Mouse (Mus musculus): ENCODE measurements at regions not wholly inside any gene's neighbourhood (a gene's known extent, or its start where the extent isn't known, plus 50 kb on each side); places are given as distances from the start of the nearest gene placed in this dataset.

DNA sequence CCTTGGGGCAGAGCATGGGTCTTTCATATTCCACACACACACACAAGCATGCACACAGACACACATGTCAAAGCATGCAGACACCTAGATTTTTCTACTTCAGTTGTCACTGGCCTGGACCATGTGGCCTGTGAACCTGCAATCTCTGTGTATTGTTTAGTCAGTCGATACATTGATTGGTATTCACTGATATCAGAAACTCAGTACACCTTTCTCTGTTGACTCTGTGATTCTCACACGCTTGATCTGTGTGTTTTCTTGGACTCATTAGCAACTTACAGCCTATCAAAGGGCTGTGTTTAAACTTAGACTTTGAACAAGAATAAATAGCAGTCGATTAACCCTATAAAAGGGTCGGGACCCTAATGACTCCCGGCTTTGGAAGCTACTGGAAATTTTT lies 362.7 kb upstream of the Sall1 start:
- H3K4me3 ChIP-seq (replicated peaks; ENCODE audit: low read depth, low read length) = no peak overlapping the region
- DNase-seq (no peak), ATAC-seq (ENCODE audit: low FRiP score, low TSS enrichment) (no peak)
- no peak overlapping the region for H3K27ac ChIP-seq (replicated peaks; ENCODE audit: low read depth, low read length)
- no peaks in the 10 kb centered on the region for H3K4me1 ChIP-seq (ENCODE audit: control insufficient read depth, insufficient read depth, low read length)
- H3K4me2 ChIP-seq (ENCODE audit: low read length) = no peak overlapping the region
- 89% methylated on average over 5 of the region's 5 CpGs for WGBS
- H3K9ac ChIP-seq (replicated peaks; ENCODE audit: low read length) = no peak overlapping the region
- H3K36me3 ChIP-seq (ENCODE audit: control insufficient read depth, insufficient read depth, low read length) = no peaks in the 10 kb centered on the region
- no peaks in the 10 kb centered on the region for H3K9me3 ChIP-seq (ENCODE audit: control insufficient read depth, low read length)
- no peaks in the 10 kb centered on the region for H3K27me3 ChIP-seq (ENCODE audit: control insufficient read depth, insufficient read depth, low read length)

DNA sequence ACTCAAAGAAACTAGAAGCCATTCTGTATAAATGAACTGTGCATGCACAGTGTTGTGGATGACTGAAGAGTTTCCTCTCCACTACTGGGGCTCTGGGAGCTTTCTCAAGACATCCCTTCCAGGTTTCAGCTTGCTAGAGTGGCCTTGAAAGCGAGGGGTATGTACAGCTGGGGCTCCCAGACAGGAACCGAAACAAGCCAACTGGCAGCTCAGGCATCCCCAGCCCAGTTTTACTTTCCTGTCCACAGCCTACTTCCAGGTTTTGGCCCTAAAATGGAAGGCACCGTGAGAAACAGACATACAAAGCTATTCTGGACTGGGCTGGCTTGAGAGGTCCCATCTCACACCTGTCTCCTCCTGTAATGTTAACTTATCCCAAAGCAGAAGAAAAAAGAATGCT lies 360.3 kb upstream of the Sall1 start:
- Histone ChIP-seq H3K27ac (replicated peaks; ENCODE audit: low read depth, low read length) (no peak overlapping the region), H3K9me3 (ENCODE audit: control insufficient read depth, low read length) (no peaks in the 10 kb centered on the region), H3K4me2 (ENCODE audit: low read length) (no peak overlapping the region), H3K9ac (replicated peaks; ENCODE audit: low read length) (no peak overlapping the region), H3K27me3 (ENCODE audit: control insufficient read depth, insufficient read depth, low read length) (no peaks in the 10 kb centered on the region), H3K36me3 (ENCODE audit: control insufficient read depth, insufficient read depth, low read length) (no peaks in the 10 kb centered on the region), H3K4me3 (replicated peaks; ENCODE audit: low read depth, low read length) (no peak overlapping the region), H3K4me1 (ENCODE audit: control insufficient read depth, insufficient read depth, low read length) (no peaks in the 10 kb centered on the region)
- ATAC-seq (ENCODE audit: low FRiP score, low TSS enrichment) = no peak
- no peak for DNase-seq
- WGBS = 84% methylated on average over 3 of the region's 3 CpGs

DNA sequence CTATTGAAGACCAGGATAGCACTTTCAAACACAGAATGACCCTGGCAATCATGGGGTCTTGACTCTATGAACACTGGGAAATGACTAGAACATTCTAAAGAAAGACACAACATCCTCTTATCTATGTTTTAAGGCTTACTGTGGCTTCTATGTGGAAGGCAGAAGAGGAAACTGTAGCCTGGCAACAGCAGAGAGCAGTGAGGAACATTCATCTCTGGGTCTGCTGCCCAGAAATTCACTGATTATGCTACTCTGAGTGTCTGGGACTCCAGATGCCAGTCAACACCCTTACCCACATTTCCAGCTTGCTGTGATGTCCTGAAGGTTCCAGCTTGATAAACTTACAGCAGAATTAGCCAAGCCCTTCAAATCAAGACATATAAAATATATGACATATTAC lies 352.7 kb upstream of the Sall1 start:
- no peak for DNase-seq
- Histone ChIP-seq H3K9me3 (ENCODE audit: control insufficient read depth, low read length) (no peaks in the 10 kb centered on the region), H3K4me1 (ENCODE audit: control insufficient read depth, insufficient read depth, low read length) (no peaks in the 10 kb centered on the region), H3K27me3 (ENCODE audit: control insufficient read depth, insufficient read depth, low read length) (no peaks in the 10 kb centered on the region), H3K36me3 (ENCODE audit: control insufficient read depth, insufficient read depth, low read length) (no peaks in the 10 kb centered on the region), H3K4me2 (ENCODE audit: low read length) (no peak overlapping the region), H3K27ac (replicated peaks; ENCODE audit: low read depth, low read length) (no peak overlapping the region), H3K9ac (replicated peaks; ENCODE audit: low read length) (no peak overlapping the region), H3K4me3 (replicated peaks; ENCODE audit: low read depth, low read length) (no peak overlapping the region)
- no peak for ATAC-seq (ENCODE audit: low FRiP score, low TSS enrichment)

DNA sequence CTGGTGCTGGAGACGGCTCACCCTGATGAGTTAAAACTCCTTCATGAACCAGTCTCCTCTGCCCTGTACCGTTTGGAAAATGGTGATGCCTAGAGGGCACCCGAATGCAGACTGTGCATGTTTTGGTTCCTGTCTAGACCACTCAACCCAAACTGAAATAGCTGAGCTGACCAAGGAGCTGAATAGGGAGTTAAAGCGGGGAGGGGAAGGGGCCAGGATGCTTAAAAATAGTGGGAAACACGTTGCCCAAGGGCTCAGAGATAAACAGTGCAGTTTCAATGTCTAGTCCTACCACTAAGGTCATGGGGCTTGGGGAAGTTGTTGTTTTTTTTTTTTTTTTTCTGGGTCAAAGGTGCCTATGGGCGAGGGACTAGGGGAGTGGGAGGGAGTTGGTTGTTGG lies 348.8 kb upstream of the Sall1 start:
- no peak overlapping the region for H3K4me3 ChIP-seq (replicated peaks; ENCODE audit: low read depth, low read length)
- WGBS = 86% methylated on average over 6 of the region's 6 CpGs
- ATAC-seq (ENCODE audit: low FRiP score, low TSS enrichment) = no peak

DNA sequence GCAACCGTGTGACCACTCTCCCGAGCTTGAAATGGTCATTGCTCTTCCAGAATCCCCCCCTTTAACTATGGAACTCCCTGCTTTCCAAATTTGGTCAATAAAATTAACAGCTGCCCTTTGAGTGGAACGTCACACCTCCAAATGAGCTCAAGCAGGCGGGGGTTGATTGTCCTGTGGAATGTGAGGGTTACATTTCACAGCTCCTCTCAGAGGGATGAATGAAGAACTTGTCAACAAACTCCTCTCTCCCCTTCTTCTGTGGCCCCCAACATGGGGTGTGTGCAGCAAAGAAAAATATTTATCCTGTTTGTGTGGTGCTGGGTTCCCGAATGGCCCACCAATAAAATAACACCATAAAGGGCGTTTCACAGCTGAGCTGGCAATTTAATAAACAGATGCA lies 344.8 kb upstream of the Sall1 start:
- Histone ChIP-seq H3K9ac (replicated peaks; ENCODE audit: low read length) (no peak overlapping the region), H3K36me3 (ENCODE audit: control insufficient read depth, insufficient read depth, low read length) (no peaks in the 10 kb centered on the region), H3K4me1 (ENCODE audit: control insufficient read depth, insufficient read depth, low read length) (peaks cover 6% of the 10 kb centered on the region; the same call in 1 of the 2 replicates), H3K4me2 (ENCODE audit: low read length) (no peak overlapping the region), H3K9me3 (ENCODE audit: control insufficient read depth, low read length) (no peaks in the 10 kb centered on the region), H3K4me3 (replicated peaks; ENCODE audit: low read depth, low read length) (no peak overlapping the region), H3K27ac (replicated peaks; ENCODE audit: low read depth, low read length) (no peak overlapping the region), H3K27me3 (ENCODE audit: control insufficient read depth, insufficient read depth, low read length) (no peaks in the 10 kb centered on the region)
- DNase-seq (no peak), ATAC-seq (ENCODE audit: low FRiP score, low TSS enrichment) (no peak)
- WGBS = 36% methylated on average over 6 of the region's 6 CpGs

More for the DNA sequence above, 348.8 kb upstream of the Sall1 start:
- H3K9ac ChIP-seq (replicated peaks; ENCODE audit: low read length) = no peak overlapping the region
- no peaks in the 10 kb centered on the region for H3K27me3 ChIP-seq (ENCODE audit: control insufficient read depth, insufficient read depth, low read length)
- H3K4me1 ChIP-seq (ENCODE audit: control insufficient read depth, insufficient read depth, low read length) = no peaks in the 10 kb centered on the region
- no peaks in the 10 kb centered on the region for H3K9me3 ChIP-seq (ENCODE audit: control insufficient read depth, low read length)
- no peaks in the 10 kb centered on the region for H3K36me3 ChIP-seq (ENCODE audit: control insufficient read depth, insufficient read depth, low read length)
- H3K4me2 ChIP-seq (ENCODE audit: low read length) = no peak overlapping the region
- no peak for DNase-seq
- H3K27ac ChIP-seq (replicated peaks; ENCODE audit: low read depth, low read length) = no peak overlapping the region

DNA sequence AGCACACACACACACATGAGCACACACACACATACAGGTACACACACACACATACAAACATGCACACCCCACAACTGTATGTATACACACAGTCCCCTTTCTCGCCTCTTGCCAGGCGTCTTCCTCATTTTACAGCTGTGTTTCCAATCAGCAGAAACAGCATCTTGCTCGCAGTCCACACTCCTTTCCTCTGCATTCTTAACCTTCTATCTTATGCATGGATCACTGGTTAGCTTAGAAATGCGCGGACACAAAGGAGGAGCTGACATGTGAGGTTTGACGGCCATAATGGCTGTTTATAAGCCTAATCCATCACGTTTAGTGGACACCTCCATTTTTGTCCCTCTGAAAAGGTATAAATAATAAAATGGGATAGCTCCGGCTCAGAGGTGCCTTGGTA lies 343.3 kb upstream of the Sall1 start:
- Histone ChIP-seq H3K27ac (replicated peaks; ENCODE audit: low read depth, low read length) (no peak overlapping the region; the same call in 1 of the 2 replicates), H3K4me3 (replicated peaks; ENCODE audit: low read depth, low read length) (no peak overlapping the region), H3K4me1 (ENCODE audit: control insufficient read depth, insufficient read depth, low read length) (peaks cover 6% of the 10 kb centered on the region; the same call in 1 of the 2 replicates), H3K9ac (replicated peaks; ENCODE audit: low read length) (no peak overlapping the region), H3K27me3 (ENCODE audit: control insufficient read depth, insufficient read depth, low read length) (no peaks in the 10 kb centered on the region), H3K9me3 (ENCODE audit: control insufficient read depth, low read length) (no peaks in the 10 kb centered on the region), H3K4me2 (ENCODE audit: low read length) (no peak overlapping the region), H3K36me3 (ENCODE audit: control insufficient read depth, insufficient read depth, low read length) (no peaks in the 10 kb centered on the region)
- peak; percentile 43 for DNase-seq
- 10% methylated on average over 8 of the region's 8 CpGs for WGBS
- no peak for ATAC-seq (ENCODE audit: low FRiP score, low TSS enrichment)

DNA sequence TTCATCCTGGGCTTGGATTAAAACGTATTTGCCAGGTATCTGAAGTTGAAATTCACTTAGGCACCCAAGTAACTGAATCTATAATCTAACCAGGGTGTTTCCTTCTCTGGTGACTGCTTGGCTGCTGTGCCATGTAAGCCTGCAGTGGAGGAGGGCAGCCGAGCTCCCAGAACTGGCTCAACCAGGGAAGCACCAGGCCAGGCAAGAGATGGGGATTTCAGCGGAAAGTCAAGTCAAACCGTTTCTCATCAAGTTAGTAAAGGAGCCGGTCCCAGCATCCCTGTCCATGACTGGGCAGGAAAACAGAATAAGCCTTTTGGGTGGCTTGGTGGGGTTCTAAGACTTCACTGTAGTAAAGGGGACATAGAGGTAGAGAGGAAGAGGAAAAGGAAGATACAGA lies 341.1 kb upstream of the Sall1 start:
- Histone ChIP-seq H3K9me3 (ENCODE audit: control insufficient read depth, low read length) (no peaks in the 10 kb centered on the region), H3K4me3 (replicated peaks; ENCODE audit: low read depth, low read length) (no peak overlapping the region), H3K27ac (replicated peaks; ENCODE audit: low read depth, low read length) (no peak overlapping the region), H3K4me1 (ENCODE audit: control insufficient read depth, insufficient read depth, low read length) (peaks cover 6% of the 10 kb centered on the region; the same call in 1 of the 2 replicates), H3K36me3 (ENCODE audit: control insufficient read depth, insufficient read depth, low read length) (no peaks in the 10 kb centered on the region), H3K4me2 (ENCODE audit: low read length) (no peak overlapping the region), H3K27me3 (ENCODE audit: control insufficient read depth, insufficient read depth, low read length) (no peaks in the 10 kb centered on the region), H3K9ac (replicated peaks; ENCODE audit: low read length) (no peak overlapping the region)
- ATAC-seq (ENCODE audit: low FRiP score, low TSS enrichment) = no peak
- WGBS = 78% methylated on average over 5 of the region's 5 CpGs
- DNase-seq = no peak

DNA sequence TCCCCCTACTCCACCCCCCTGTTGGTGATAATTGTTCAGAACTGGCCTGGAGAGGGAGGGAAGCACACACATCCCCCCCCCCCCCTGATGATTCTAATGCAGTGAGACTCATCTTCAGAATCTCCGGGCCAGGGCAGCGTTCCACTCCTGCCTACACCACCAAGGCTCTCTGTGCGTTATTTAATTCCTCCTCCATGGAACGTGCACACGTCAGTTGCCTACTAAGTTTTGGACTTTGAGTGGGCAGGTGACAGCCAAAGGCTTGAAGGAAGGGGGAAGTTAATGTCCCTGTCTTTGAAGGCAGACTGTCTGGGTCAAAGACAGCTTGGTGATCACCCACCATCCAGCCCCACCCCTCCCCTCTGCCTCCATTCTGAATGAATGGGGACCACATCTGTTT lies 339.8 kb upstream of the Sall1 start:
- Histone ChIP-seq H3K27ac (replicated peaks; ENCODE audit: low read depth, low read length) (no peak overlapping the region), H3K9me3 (ENCODE audit: control insufficient read depth, low read length) (no peaks in the 10 kb centered on the region), H3K36me3 (ENCODE audit: control insufficient read depth, insufficient read depth, low read length) (no peaks in the 10 kb centered on the region), H3K4me3 (replicated peaks; ENCODE audit: low read depth, low read length) (no peak overlapping the region), H3K9ac (replicated peaks; ENCODE audit: low read length) (no peak overlapping the region), H3K4me2 (ENCODE audit: low read length) (no peak overlapping the region), H3K27me3 (ENCODE audit: control insufficient read depth, insufficient read depth, low read length) (no peaks in the 10 kb centered on the region), H3K4me1 (ENCODE audit: control insufficient read depth, insufficient read depth, low read length) (peaks cover 6% of the 10 kb centered on the region; the same call in 1 of the 2 replicates)
- 36% methylated on average over 5 of the region's 5 CpGs for WGBS
- DNase-seq (no peak), ATAC-seq (ENCODE audit: low FRiP score, low TSS enrichment) (no peak)

DNA sequence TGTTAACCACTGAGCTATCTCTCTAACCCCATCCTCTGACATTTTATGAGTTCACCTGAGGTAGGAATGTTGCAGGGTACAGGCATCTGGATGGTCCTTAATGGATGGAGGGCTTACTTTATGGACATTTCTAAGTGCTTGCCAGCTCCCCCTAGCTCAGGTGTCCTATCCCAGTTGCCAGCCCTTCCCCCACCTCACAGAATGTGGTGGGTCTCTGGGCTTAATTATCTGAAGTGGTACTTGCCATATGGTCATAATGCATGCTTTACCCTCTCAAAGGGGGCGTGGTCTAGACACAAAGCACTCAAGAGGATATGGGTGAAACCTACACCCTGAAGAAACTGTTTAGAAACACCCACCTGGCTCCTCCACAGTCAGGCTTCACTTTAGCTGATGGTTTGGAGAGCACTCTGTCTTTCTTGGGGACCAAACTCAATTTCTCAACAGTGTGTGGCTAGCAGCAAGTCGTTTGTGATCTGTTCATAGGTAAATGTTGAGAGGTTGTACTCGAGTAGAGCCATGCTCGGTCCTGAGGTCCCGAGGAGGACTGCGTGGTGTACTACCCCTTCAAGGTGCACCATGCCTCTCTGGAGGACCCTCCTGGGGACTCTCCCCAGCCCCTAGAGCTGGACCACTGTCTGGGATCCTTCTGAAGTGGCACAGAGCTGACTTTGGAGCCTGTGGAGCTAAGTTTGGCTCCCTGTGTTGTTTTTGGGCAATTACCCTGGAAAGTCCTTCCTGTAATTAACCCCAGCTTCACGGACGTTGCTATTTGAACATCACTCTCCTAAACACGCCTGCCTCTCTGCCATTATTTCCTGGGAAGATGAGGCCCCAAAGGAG lies 338.8 kb upstream of the Sall1 start:
- Histone ChIP-seq H3K9me3 (ENCODE audit: control insufficient read depth, low read length) (no peaks in the 10 kb centered on the region), H3K9ac (replicated peaks; ENCODE audit: low read length) (no peak overlapping the region), H3K4me3 (replicated peaks; ENCODE audit: low read depth, low read length) (no peak overlapping the region), H3K4me2 (ENCODE audit: low read length) (no peak overlapping the region), H3K36me3 (ENCODE audit: control insufficient read depth, insufficient read depth, low read length) (no peaks in the 10 kb centered on the region), H3K27ac (replicated peaks; ENCODE audit: low read depth, low read length) (no peak overlapping the region), H3K27me3 (ENCODE audit: control insufficient read depth, insufficient read depth, low read length) (no peaks in the 10 kb centered on the region), H3K4me1 (ENCODE audit: control insufficient read depth, insufficient read depth, low read length) (peaks cover 6% of the 10 kb centered on the region; the same call in 1 of the 2 replicates)
- DNase-seq = no peak
- WGBS = 62% methylated on average over 9 of the region's 9 CpGs
- ATAC-seq (ENCODE audit: low FRiP score, low TSS enrichment) = no peak

Data from midbrain, embryonic 14.5 days (tissue).